Mouse (Mus musculus): ENCODE data around the gene Plppr1. TPM values are rescaled to one million over a fixed set of nuclear protein-coding genes. Genes with fewer than 3 reads are reported as not detected.

Gene Plppr1
- polyA plus RNA-seq, 1 experiment = not detected

DNA sequence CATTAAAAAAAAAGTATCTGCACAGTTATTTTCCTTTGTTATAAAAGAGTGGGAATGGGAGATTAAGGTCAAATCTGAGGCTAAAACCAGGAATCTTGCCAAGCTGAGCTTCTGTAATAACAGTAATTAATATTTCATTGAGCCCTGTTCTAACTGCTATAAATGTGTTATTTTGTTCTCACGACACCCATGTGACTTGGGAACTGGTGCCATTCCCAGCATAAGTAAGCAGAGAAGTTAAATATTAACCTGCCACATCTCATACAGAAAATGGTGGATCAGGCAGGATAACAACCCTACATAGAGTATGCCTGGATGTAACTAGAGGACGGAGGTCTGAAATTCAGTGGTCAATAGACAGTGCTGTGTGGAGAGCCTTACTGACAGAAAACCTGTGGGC is 90.2 kb downstream of the Plppr1 start:
- peaks cover 5% of the 10 kb centered on the region; the same call in 1 of the 2 replicates for H3K4me1 ChIP-seq (ENCODE audit: control insufficient read depth, insufficient read depth, low read length)
- 56% methylated on average over 2 of the region's 2 CpGs for WGBS
- no peak for TF ChIP-seq CTCF (IDR thresholded peaks at IDR 0.05; ENCODE audit: insufficient read depth, low read depth, low read length)
- no peak for TF ChIP-seq POLR2A (IDR thresholded peaks at IDR 0.05; ENCODE audit: insufficient read depth, low read depth, low read length)
- H3K27ac ChIP-seq (ENCODE audit: insufficient read depth, low read depth, low read length) = peak overlapping the region; percentile 40; the same call in 1 of the 2 replicates
- no peak overlapping the region for H3K4me3 ChIP-seq (ENCODE audit: insufficient read depth, low read depth, low read length)

DNA sequence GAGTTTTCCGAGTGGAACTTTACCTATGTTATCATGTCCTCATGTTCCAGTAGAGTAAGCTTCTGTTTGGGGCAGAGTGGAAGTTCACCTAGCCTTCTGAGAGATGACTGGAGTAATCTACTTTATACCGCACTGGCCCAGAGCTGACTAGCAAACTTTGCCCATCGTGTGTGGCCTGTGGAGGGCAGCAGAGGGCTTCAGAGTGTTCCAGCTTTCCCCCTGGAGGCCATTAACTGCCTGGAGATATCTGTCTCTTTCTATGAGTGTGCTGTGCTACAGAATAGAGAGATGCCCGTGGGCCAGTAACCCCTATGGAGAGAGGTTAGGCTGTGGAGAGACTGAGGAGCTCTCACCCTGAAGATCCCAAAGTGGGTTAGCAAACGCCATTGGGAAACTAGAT is 94.8 kb downstream of the Plppr1 start:
- WGBS = 43% methylated on average over 5 of the region's 5 CpGs
- Histone ChIP-seq H3K4me1 (ENCODE audit: control insufficient read depth, insufficient read depth, low read length) (no peaks in the 10 kb centered on the region), H3K27ac (ENCODE audit: insufficient read depth, low read depth, low read length) (no peak overlapping the region), H3K4me3 (ENCODE audit: insufficient read depth, low read depth, low read length) (no peak overlapping the region)
- TF ChIP-seq CTCF (IDR thresholded peaks at IDR 0.05; ENCODE audit: insufficient read depth, low read depth, low read length) (peak; percentile 54), POLR2A (IDR thresholded peaks at IDR 0.05; ENCODE audit: insufficient read depth, low read depth, low read length) (no peak)

DNA sequence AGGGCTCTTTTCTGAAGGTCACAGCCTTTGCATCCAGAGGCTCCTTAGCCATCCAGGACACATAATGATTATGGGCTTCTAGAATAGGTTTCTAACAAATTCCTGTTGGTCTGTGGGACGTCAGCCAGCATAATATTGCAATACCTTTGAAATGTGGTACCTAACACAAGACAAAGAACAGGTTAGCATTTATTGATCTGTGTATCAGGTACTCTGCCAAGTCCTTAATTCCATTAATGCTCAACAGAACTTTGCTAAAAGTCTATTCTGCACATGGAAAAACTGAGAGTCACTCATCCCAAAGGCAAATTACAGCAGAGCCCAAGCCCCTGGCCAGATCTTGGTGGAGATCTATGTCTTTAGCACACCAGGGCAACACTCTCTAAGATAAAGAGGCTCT is 97.7 kb downstream of the Plppr1 start:
- 83% methylated on average over 1 of the region's 1 CpGs for WGBS
- TF ChIP-seq POLR2A (IDR thresholded peaks at IDR 0.05; ENCODE audit: insufficient read depth, low read depth, low read length) = no peak
- no peak for TF ChIP-seq CTCF (IDR thresholded peaks at IDR 0.05; ENCODE audit: insufficient read depth, low read depth, low read length)
- no peaks in the 10 kb centered on the region for H3K4me1 ChIP-seq (ENCODE audit: control insufficient read depth, insufficient read depth, low read length)
- H3K27ac ChIP-seq (ENCODE audit: insufficient read depth, low read depth, low read length) = no peak overlapping the region
- no peak overlapping the region for H3K4me3 ChIP-seq (ENCODE audit: insufficient read depth, low read depth, low read length)

DNA sequence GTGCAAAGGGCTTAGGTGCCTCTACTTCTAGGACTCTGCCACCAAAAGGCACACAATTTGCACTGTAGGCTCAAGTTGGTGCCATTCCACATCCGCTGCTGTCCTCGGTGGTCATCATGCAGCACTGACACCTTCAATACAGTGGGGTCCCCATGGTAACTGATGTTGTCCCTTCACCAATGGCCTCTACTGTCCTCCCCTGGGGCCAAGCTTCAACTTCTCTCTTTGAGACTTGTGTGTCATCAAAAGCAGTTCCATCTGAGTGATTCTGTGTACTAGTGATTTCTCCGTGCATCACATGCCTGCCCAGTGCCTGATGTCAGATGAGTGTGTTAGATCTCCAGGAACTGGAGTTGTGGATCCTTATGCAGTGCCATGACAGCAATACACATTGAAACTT is 104.2 kb downstream of the Plppr1 start:
- 89% methylated on average over 3 of the region's 3 CpGs for WGBS
- Histone ChIP-seq H3K4me1 (ENCODE audit: control insufficient read depth, insufficient read depth, low read length) (no peaks in the 10 kb centered on the region), H3K27ac (ENCODE audit: insufficient read depth, low read depth, low read length) (no peak overlapping the region), H3K4me3 (ENCODE audit: insufficient read depth, low read depth, low read length) (no peak overlapping the region)
- TF ChIP-seq POLR2A (IDR thresholded peaks at IDR 0.05; ENCODE audit: insufficient read depth, low read depth, low read length) = no peak
- no peak for TF ChIP-seq CTCF (IDR thresholded peaks at IDR 0.05; ENCODE audit: insufficient read depth, low read depth, low read length)

DNA sequence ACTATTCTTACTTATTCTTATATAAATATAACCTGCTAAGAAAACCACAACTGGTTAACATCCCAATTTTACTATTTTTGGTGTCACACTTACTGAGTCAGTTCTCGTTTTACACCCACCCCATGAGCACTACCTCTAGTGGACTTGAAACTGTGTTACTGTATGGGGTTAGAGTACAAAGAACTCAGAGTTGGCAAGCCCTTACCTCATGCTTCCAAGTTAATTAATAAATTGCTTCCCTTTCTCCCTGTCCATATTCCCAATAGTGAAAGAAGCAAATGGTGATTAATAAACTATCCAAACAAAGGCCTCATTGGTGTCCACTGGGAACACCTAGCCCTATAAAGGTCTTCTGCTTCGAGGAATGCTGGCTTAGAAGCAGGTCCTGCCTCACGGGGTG is 107.3 kb downstream of the Plppr1 start:
- no peak overlapping the region for H3K27ac ChIP-seq (ENCODE audit: insufficient read depth, low read depth, low read length)
- no peaks in the 10 kb centered on the region for H3K4me1 ChIP-seq (ENCODE audit: control insufficient read depth, insufficient read depth, low read length)
- 65% methylated on average over 3 of the region's 3 CpGs for WGBS
- H3K4me3 ChIP-seq (ENCODE audit: insufficient read depth, low read depth, low read length) = no peak overlapping the region
- TF ChIP-seq CTCF (IDR thresholded peaks at IDR 0.05; ENCODE audit: insufficient read depth, low read depth, low read length) (no peak), POLR2A (IDR thresholded peaks at IDR 0.05; ENCODE audit: insufficient read depth, low read depth, low read length) (no peak)

DNA sequence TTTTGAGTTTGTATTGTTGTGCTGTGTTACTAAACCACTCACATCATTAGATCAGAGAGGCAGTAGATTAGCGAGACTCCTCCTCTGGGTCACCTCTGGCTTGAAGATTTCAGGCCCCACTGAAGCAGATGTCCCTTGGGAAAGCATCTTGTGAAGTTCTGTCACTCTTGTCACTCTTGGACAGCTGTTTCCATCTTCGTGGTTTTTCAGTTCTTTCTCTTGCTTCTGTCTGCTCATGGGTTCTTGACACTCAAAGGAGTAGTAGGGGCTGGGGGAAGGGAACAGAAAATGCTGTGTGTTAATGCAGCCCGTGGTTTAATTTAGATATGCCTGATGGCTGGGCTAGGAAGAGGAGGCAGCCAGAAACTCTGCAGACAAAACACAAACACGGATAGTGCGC is 108.0 kb downstream of the Plppr1 start:
- 94% methylated on average over 5 of the region's 5 CpGs for WGBS
- Histone ChIP-seq H3K4me3 (ENCODE audit: insufficient read depth, low read depth, low read length) (no peak overlapping the region), H3K27ac (ENCODE audit: insufficient read depth, low read depth, low read length) (no peak overlapping the region), H3K4me1 (ENCODE audit: control insufficient read depth, insufficient read depth, low read length) (no peaks in the 10 kb centered on the region)
- TF ChIP-seq POLR2A (IDR thresholded peaks at IDR 0.05; ENCODE audit: insufficient read depth, low read depth, low read length) = no peak
- TF ChIP-seq CTCF (IDR thresholded peaks at IDR 0.05; ENCODE audit: insufficient read depth, low read depth, low read length) = no peak

DNA sequence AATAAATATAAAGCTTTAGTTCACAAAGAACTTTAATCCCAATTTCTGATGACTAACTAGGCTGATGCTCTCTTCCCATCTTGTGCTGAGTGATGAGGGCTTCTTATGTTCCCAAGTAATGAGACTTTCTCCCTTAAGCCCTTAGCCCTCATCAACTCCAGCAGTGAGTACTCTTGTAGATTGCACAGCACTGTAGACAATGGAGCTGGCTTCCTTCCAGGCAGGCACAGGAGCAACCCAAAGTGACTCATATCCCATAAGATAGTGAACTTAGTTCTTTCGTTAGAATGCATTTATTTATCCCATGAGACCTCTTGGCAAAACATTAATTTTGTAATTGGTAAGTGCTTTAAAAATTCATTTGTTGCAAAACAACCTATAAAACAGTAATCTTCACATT is 110.4 kb downstream of the Plppr1 start:
- H3K4me1 ChIP-seq (ENCODE audit: control insufficient read depth, insufficient read depth, low read length) = no peaks in the 10 kb centered on the region
- no peak overlapping the region for H3K27ac ChIP-seq (ENCODE audit: insufficient read depth, low read depth, low read length)
- TF ChIP-seq POLR2A (IDR thresholded peaks at IDR 0.05; ENCODE audit: insufficient read depth, low read depth, low read length) (no peak), CTCF (IDR thresholded peaks at IDR 0.05; ENCODE audit: insufficient read depth, low read depth, low read length) (no peak)
- no peak overlapping the region for H3K4me3 ChIP-seq (ENCODE audit: insufficient read depth, low read depth, low read length)
- 9% methylated on average over 1 of the region's 1 CpGs for WGBS

DNA sequence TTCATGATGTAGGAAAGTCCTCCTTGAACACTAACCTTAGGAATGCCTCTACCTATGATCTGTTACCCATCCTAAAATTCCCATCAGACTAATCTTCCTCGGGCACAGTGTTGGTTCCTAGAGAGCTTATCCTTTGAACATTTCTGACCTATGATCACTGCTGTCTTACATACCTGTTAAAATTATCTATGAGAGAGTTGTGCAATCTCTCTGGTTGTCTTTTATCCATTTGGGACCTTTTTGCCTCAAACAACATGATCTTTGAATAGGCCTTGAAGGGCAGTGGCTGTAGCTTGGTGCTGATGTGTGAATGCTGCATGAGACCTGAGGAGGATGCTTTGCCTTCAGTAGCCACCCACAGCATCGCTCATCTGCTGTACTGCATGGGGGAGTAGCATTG is 119.0 kb downstream of the Plppr1 start:
- Histone ChIP-seq H3K27ac (ENCODE audit: insufficient read depth, low read depth, low read length) (no peak overlapping the region), H3K4me3 (ENCODE audit: insufficient read depth, low read depth, low read length) (no peak overlapping the region), H3K4me1 (ENCODE audit: control insufficient read depth, insufficient read depth, low read length) (no peaks in the 10 kb centered on the region)
- 83% methylated on average over 2 of the region's 2 CpGs for WGBS
- TF ChIP-seq CTCF (IDR thresholded peaks at IDR 0.05; ENCODE audit: insufficient read depth, low read depth, low read length) (no peak), POLR2A (IDR thresholded peaks at IDR 0.05; ENCODE audit: insufficient read depth, low read depth, low read length) (no peak)

DNA sequence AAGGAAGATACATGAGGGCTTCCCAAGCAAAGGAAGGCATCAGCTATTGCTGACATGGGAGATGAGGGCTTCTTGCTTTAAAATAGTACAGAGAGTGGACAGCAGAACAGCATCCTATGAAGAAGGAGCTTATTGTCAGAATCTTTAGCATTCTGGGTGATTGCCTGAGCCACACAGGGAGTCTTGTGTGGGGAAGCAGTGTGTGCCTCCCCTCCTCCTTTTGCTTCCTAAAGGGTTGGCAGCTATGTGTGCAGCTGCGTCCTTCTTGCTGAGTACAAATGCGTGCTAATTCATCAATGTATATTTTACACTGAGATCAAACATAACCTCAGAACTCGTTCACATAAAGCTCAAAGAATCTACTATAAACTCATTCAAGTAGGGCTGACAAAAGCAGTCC is 119.8 kb downstream of the Plppr1 start:
- TF ChIP-seq CTCF (IDR thresholded peaks at IDR 0.05; ENCODE audit: insufficient read depth, low read depth, low read length) (no peak), POLR2A (IDR thresholded peaks at IDR 0.05; ENCODE audit: insufficient read depth, low read depth, low read length) (no peak)
- Histone ChIP-seq H3K27ac (ENCODE audit: insufficient read depth, low read depth, low read length) (no peak overlapping the region), H3K4me1 (ENCODE audit: control insufficient read depth, insufficient read depth, low read length) (no peaks in the 10 kb centered on the region), H3K4me3 (ENCODE audit: insufficient read depth, low read depth, low read length) (no peak overlapping the region)
- 61% methylated on average over 3 of the region's 3 CpGs for WGBS
